Mouse (Mus musculus) bone marrow macrophage, adult 2 months (primary cell): ENCODE data around the gene Rab37. TPM values are rescaled to one million over a fixed set of nuclear protein-coding genes. Genes with fewer than 3 reads are reported as not detected.

ENCODE experiments used
- H3K27ac ChIP-seq: 2 replicates; pipeline ENCODE4 v1.5.1; 2012; ENCODE audit warnings: low read depth, low read length; ENCODE audit not compliant: insufficient read depth
- H3K4me1 ChIP-seq: 2 replicates; pipeline ENCODE4 v1.6.1; 2012; ENCODE audit warnings: low read length; ENCODE audit not compliant: control insufficient read depth, insufficient read depth
- H3K4me3 ChIP-seq: 2 replicates; pipeline ENCODE4 v1.5.1; 2012; ENCODE audit warnings: mild to moderate bottlenecking, low read length, moderate library complexity; ENCODE audit not compliant: insufficient read depth
- CTCF ChIP-seq: IDR thresholded peaks from 2 replicates; pipeline ENCODE4 v1.5.1; 2012; ENCODE audit warnings: low read depth, mild to moderate bottlenecking, low read length, moderate library complexity
- POLR2A ChIP-seq: IDR thresholded peaks from 2 replicates; pipeline ENCODE4 v1.6.1; 2012; ENCODE audit warnings: mild to moderate bottlenecking, low read depth, low read length, borderline replicate concordance
- polyA plus RNA-seq: library from polyadenylated mRNA; stranded (reverse); fragments of >200 nt; gene quantifications from 2 replicates; pipeline ENCODE4 v1.2.4, GENCODE M21; 2012; ENCODE audit not compliant: missing spikeins, insufficient read depth, insufficient read length

Rab37 gene
- polyA plus RNA-seq, 1 experiment = not detected

- Histone ChIP-seq H3K4me3 (peak overlapping the region; percentile 26), H3K27ac (peak overlapping the region; percentile 95), H3K4me1 (peaks cover 49% of the 10 kb centered on the region)
- TF ChIP-seq POLR2A (no peak), CTCF (no peak)
These were observed 20.1 kb upstream of the Rab37 start for GRCm38 (mm10) chr11:115071015-115071551.

- TF ChIP-seq CTCF (no peak), POLR2A (no peak)
- peak overlapping the region; percentile 95 for H3K27ac ChIP-seq
- H3K4me3 ChIP-seq = peak overlapping the region; percentile 26
- H3K4me1 ChIP-seq = peaks cover 45% of the 10 kb centered on the region
These were observed 19.5 kb upstream of the Rab37 start for GRCm38 (mm10) chr11:115071631-115072294.

GRCm38 (mm10) chr11:115073002-115073401, 18.2 kb upstream of the Rab37 start:
- H3K4me1 ChIP-seq = peaks cover 37% of the 10 kb centered on the region
- no peak for TF ChIP-seq CTCF
- peak overlapping the region; percentile 68 for H3K27ac ChIP-seq
- H3K4me3 ChIP-seq = no peak overlapping the region

GRCm38 (mm10) chr11:115075407-115075806, 15.8 kb upstream of the Rab37 start:
- no peak overlapping the region for H3K4me3 ChIP-seq
- H3K27ac ChIP-seq = no peak overlapping the region
- peaks cover 36% of the 10 kb centered on the region for H3K4me1 ChIP-seq
- TF ChIP-seq POLR2A (no peak), CTCF (no peak)

- peaks cover 34% of the 10 kb centered on the region for H3K4me1 ChIP-seq
- no peak overlapping the region for H3K4me3 ChIP-seq
- no peak overlapping the region for H3K27ac ChIP-seq
- TF ChIP-seq CTCF = no peak
- no peak for TF ChIP-seq POLR2A
These were observed 15.4 kb upstream of the Rab37 start for GRCm38 (mm10) chr11:115075859-115076258.

- H3K4me1 ChIP-seq = peaks cover 29% of the 10 kb centered on the region
- no peak for TF ChIP-seq POLR2A
- TF ChIP-seq CTCF = no peak
- no peak overlapping the region for H3K4me3 ChIP-seq
- no peak overlapping the region for H3K27ac ChIP-seq
These were observed 13.8 kb upstream of the Rab37 start for GRCm38 (mm10) chr11:115077436-115077835.

- Histone ChIP-seq H3K4me1 (peaks cover 20% of the 10 kb centered on the region), H3K27ac (no peak overlapping the region), H3K4me3 (no peak overlapping the region)
- no peak for TF ChIP-seq POLR2A
- TF ChIP-seq CTCF = no peak
These were observed 12.6 kb upstream of the Rab37 start for GRCm38 (mm10) chr11:115078680-115079079.

GRCm38 (mm10) chr11:115080886-115081285, 10.3 kb upstream of the Rab37 start:
- Histone ChIP-seq H3K27ac (no peak overlapping the region), H3K4me3 (no peak overlapping the region), H3K4me1 (peaks cover 11% of the 10 kb centered on the region)
- TF ChIP-seq POLR2A (no peak), CTCF (peak; percentile 62)

- H3K4me1 ChIP-seq = peaks cover 11% of the 10 kb centered on the region
- H3K4me3 ChIP-seq = no peak overlapping the region
- H3K27ac ChIP-seq = no peak overlapping the region
- TF ChIP-seq POLR2A (no peak), CTCF (no peak)
These were observed 9.9 kb upstream of the Rab37 start for GRCm38 (mm10) chr11:115081373-115081772.

GRCm38 (mm10) chr11:115082196-115082595, 9.0 kb upstream of the Rab37 start:
- no peak overlapping the region for H3K4me3 ChIP-seq
- TF ChIP-seq CTCF (no peak), POLR2A (no peak)
- peaks cover 11% of the 10 kb centered on the region for H3K4me1 ChIP-seq
- no peak overlapping the region for H3K27ac ChIP-seq
